Mouse (Mus musculus): ENCODE data around the gene Aqp7. TPM values are rescaled to one million over a fixed set of nuclear protein-coding genes. Genes with fewer than 3 reads are reported as not detected.

Aqp7 gene
- polyA plus RNA-seq, 1 experiment from 2014 or later = 0.10 TPM

- DNase-seq (ENCODE audit: low spot score) (no peak), ATAC-seq (no peak)
- TF ChIP-seq EP300 (IDR thresholded peaks at IDR 0.05) (no peak), CTCF (IDR thresholded peaks at IDR 0.05) (no peak)
- Histone ChIP-seq H3K9ac (replicated peaks; ENCODE audit: low read depth) (no peak overlapping the region), H3K27me3 (replicated peaks; ENCODE audit: insufficient read depth, low read length) (no peaks in the 10 kb centered on the region), H3K36me3 (ENCODE audit: insufficient read depth, low read length) (no peaks in the 10 kb centered on the region), H3K9me3 (ENCODE audit: low read length) (no peaks in the 10 kb centered on the region), H3K27ac (ENCODE audit: low read length) (no peak overlapping the region), H3K4me1 (ENCODE audit: insufficient read depth, low read depth, low read length) (peaks cover 5% of the 10 kb centered on the region; the same call in 1 of the 2 replicates), H3K4me2 (replicated peaks; ENCODE audit: low read depth, low read length) (no peak overlapping the region), H3K4me3 (ENCODE audit: low read depth, low read length) (no peak overlapping the region)
- WGBS = 76% methylated on average over 7 of the region's 7 CpGs
Measured at GRCm38 (mm10) chr4:41051781-41052180, 3.8 kb upstream of the Aqp7 start.

- no peaks in the 10 kb centered on the region for H3K27me3 ChIP-seq (replicated peaks; ENCODE audit: insufficient read depth, low read length)
- 30% methylated on average over 16 of the region's 16 CpGs for whole genome bisulfite sequencing
- DNase-seq (ENCODE audit: low spot score) = peak; percentile 93
- H3K9ac ChIP-seq (replicated peaks; ENCODE audit: low read depth) = no peak overlapping the region
- peak overlapping the region; percentile 32; the same call in 1 of the 2 replicates for H3K4me2 ChIP-seq (replicated peaks; ENCODE audit: low read depth, low read length)
- no peaks in the 10 kb centered on the region for H3K9me3 ChIP-seq (ENCODE audit: low read length)
- peaks cover 5% of the 10 kb centered on the region; the same call in 1 of the 2 replicates for H3K4me1 ChIP-seq (ENCODE audit: insufficient read depth, low read depth, low read length)
- TF ChIP-seq EP300 (IDR thresholded peaks at IDR 0.05) = no peak
- peak; percentile 88 for TF ChIP-seq CTCF (IDR thresholded peaks at IDR 0.05)
- no peak overlapping the region for H3K27ac ChIP-seq (ENCODE audit: low read length)
- ATAC-seq = peak; percentile 73
- H3K36me3 ChIP-seq (ENCODE audit: insufficient read depth, low read length) = no peaks in the 10 kb centered on the region
- no peak overlapping the region for H3K4me3 ChIP-seq (ENCODE audit: low read depth, low read length)
Measured at GRCm38 (mm10) chr4:41050726-41051675, 3.1 kb upstream of the Aqp7 start.

- DNase-seq (ENCODE audit: low spot score) (no peak), ATAC-seq (no peak)
- Histone ChIP-seq H3K27me3 (replicated peaks; ENCODE audit: insufficient read depth, low read length) (no peaks in the 10 kb centered on the region), H3K9me3 (ENCODE audit: low read length) (no peaks in the 10 kb centered on the region), H3K36me3 (ENCODE audit: insufficient read depth, low read length) (no peaks in the 10 kb centered on the region), H3K4me2 (replicated peaks; ENCODE audit: low read depth, low read length) (no peak overlapping the region), H3K4me3 (ENCODE audit: low read depth, low read length) (no peak overlapping the region), H3K9ac (replicated peaks; ENCODE audit: low read depth) (no peak overlapping the region), H3K27ac (ENCODE audit: low read length) (no peak overlapping the region), H3K4me1 (ENCODE audit: insufficient read depth, low read depth, low read length) (no peaks in the 10 kb centered on the region)
- WGBS = 62% methylated on average over 2 of the region's 2 CpGs
- TF ChIP-seq EP300 (IDR thresholded peaks at IDR 0.05) (no peak), CTCF (IDR thresholded peaks at IDR 0.05) (no peak)
Measured at GRCm38 (mm10) chr4:41048926-41049325, 987 bp upstream of the Aqp7 start.

- Histone ChIP-seq H3K9ac (replicated peaks; ENCODE audit: low read depth) (no peak overlapping the region), H3K27me3 (replicated peaks; ENCODE audit: insufficient read depth, low read length) (no peaks in the 10 kb centered on the region), H3K9me3 (ENCODE audit: low read length) (no peaks in the 10 kb centered on the region), H3K4me1 (ENCODE audit: insufficient read depth, low read depth, low read length) (no peaks in the 10 kb centered on the region), H3K4me2 (replicated peaks; ENCODE audit: low read depth, low read length) (no peak overlapping the region), H3K27ac (ENCODE audit: low read length) (no peak overlapping the region), H3K4me3 (ENCODE audit: low read depth, low read length) (no peak overlapping the region), H3K36me3 (ENCODE audit: insufficient read depth, low read length) (no peaks in the 10 kb centered on the region)
- TF ChIP-seq EP300 (IDR thresholded peaks at IDR 0.05) (no peak), CTCF (IDR thresholded peaks at IDR 0.05) (no peak)
- DNase-seq (ENCODE audit: low spot score) = no peak
- WGBS = 75% methylated on average over 13 of the region's 13 CpGs
- ATAC-seq = no peak
Measured at GRCm38 (mm10) chr4:41046254-41046795, 1.6 kb downstream of the Aqp7 start.

GRCm38 (mm10) chr4:41045288-41045687 lies 2.7 kb downstream of the Aqp7 start:
- no peak overlapping the region for H3K4me3 ChIP-seq (ENCODE audit: low read depth, low read length)
- DNase-seq (ENCODE audit: low spot score) (no peak), ATAC-seq (no peak)
- TF ChIP-seq EP300 (IDR thresholded peaks at IDR 0.05) (no peak), CTCF (IDR thresholded peaks at IDR 0.05) (no peak)
- no peaks in the 10 kb centered on the region for H3K36me3 ChIP-seq (ENCODE audit: insufficient read depth, low read length)
- H3K9ac ChIP-seq (replicated peaks; ENCODE audit: low read depth) = no peak overlapping the region
- no peaks in the 10 kb centered on the region for H3K9me3 ChIP-seq (ENCODE audit: low read length)
- no peak overlapping the region for H3K4me2 ChIP-seq (replicated peaks; ENCODE audit: low read depth, low read length)
- H3K27ac ChIP-seq (ENCODE audit: low read length) = no peak overlapping the region
- H3K27me3 ChIP-seq (replicated peaks; ENCODE audit: insufficient read depth, low read length) = no peaks in the 10 kb centered on the region
- WGBS = 58% methylated on average over 3 of the region's 3 CpGs
- no peaks in the 10 kb centered on the region for H3K4me1 ChIP-seq (ENCODE audit: insufficient read depth, low read depth, low read length)

GRCm38 (mm10) chr4:41043961-41044360 lies 4.0 kb downstream of the Aqp7 start:
- WGBS = 77% methylated on average over 5 of the region's 5 CpGs
- Histone ChIP-seq H3K27me3 (replicated peaks; ENCODE audit: insufficient read depth, low read length) (no peaks in the 10 kb centered on the region), H3K4me3 (ENCODE audit: low read depth, low read length) (no peak overlapping the region), H3K4me1 (ENCODE audit: insufficient read depth, low read depth, low read length) (no peaks in the 10 kb centered on the region), H3K9me3 (ENCODE audit: low read length) (no peaks in the 10 kb centered on the region), H3K4me2 (replicated peaks; ENCODE audit: low read depth, low read length) (no peak overlapping the region), H3K9ac (replicated peaks; ENCODE audit: low read depth) (no peak overlapping the region), H3K27ac (ENCODE audit: low read length) (no peak overlapping the region), H3K36me3 (ENCODE audit: insufficient read depth, low read length) (no peaks in the 10 kb centered on the region)
- TF ChIP-seq EP300 (IDR thresholded peaks at IDR 0.05) = no peak
- no peak; the same call in 1 of the 2 replicates for TF ChIP-seq CTCF (IDR thresholded peaks at IDR 0.05)
- ATAC-seq (0 out of 2 replicates have a peak, but pooled peaks have one; percentile 16), DNase-seq (ENCODE audit: low spot score) (no peak)
